Mouse (Mus musculus) gastrocnemius, postnatal 4 days (tissue): Measurements from ENCODE around the gene Syngr2. TPM values are rescaled to one million over a fixed set of nuclear protein-coding genes. Genes with fewer than 3 reads are reported as not detected.
"Not testable (repeated sequence)": the region's sequence is repeated elsewhere in the genome, so short reads cannot be mapped to it uniquely, and the experiment has no call there.

ENCODE experiments used
- DNase-seq, 2 experiments: peaks; one replicate each; pipeline ENCODE4 v3.0.0; 2021 to 2022; ENCODE audit warnings: low spot score in 2 of 2, mixed read lengths in 2 of 2
- total RNA-seq, 2 experiments: library from RNA; stranded (reverse); gene quantifications; 2 replicates each; pipeline ENCODE4 v1.2.3; 2021

Gene Syngr2
- total RNA-seq, 2 experiments from 2014 or later = 87.9 to 88.6 TPM

- DNase-seq = peak; percentile 50 to 82
Measured at GRCm38 (mm10) chr11:117780582-117781111, 28.8 kb upstream of the Syngr2 start.

- DNase-seq = peak in 1 of 2 experiments; percentile 65
Measured at GRCm38 (mm10) chr11:117781199-117781821, 28.2 kb upstream of the Syngr2 start.

- DNase-seq = no peak
Measured at GRCm38 (mm10) chr11:117781993-117782704, 27.3 kb upstream of the Syngr2 start, which contains the start of the genes Tmc8 and Tmc6. Gene Tmc8 (plus strand): TSS chr11:117782076. Gene Tmc6 (minus strand): TSS chr11:117782198.

GRCm38 (mm10) chr11:117782705-117783034 lies 26.8 kb upstream of the Syngr2 start:
- no peak for DNase-seq

GRCm38 (mm10) chr11:117783089-117783488 lies 26.4 kb upstream of the Syngr2 start:
- peak; percentile 49 to 63 for DNase-seq

GRCm38 (mm10) chr11:117783683-117784309 lies 25.7 kb upstream of the Syngr2 start:
- DNase-seq = no peak

GRCm38 (mm10) chr11:117786294-117786693 lies 23.2 kb upstream of the Syngr2 start:
- DNase-seq = peak in 1 of 2 experiments; percentile 50

- not testable (repeated sequence) for DNase-seq
Measured at GRCm38 (mm10) chr11:117788481-117788880, 21.0 kb upstream of the Syngr2 start.

GRCm38 (mm10) chr11:117790286-117790685 lies 19.2 kb upstream of the Syngr2 start:
- peak; percentile 68 to 73 for DNase-seq

GRCm38 (mm10) chr11:117790703-117791440 lies 18.6 kb upstream of the Syngr2 start:
- DNase-seq = no peak

- no peak for DNase-seq
Measured at GRCm38 (mm10) chr11:117791441-117791761, 18.1 kb upstream of the Syngr2 start.

- no peak for DNase-seq
Measured at GRCm38 (mm10) chr11:117792281-117792888, 17.1 kb upstream of the Syngr2 start.

- DNase-seq = no peak
Measured at GRCm38 (mm10) chr11:117794035-117794551, 15.4 kb upstream of the Syngr2 start.

GRCm38 (mm10) chr11:117796954-117797353 lies 12.5 kb upstream of the Syngr2 start:
- DNase-seq = no peak

- no peak for DNase-seq
Measured at GRCm38 (mm10) chr11:117797511-117798159, 11.8 kb upstream of the Syngr2 start, which contains the start of gene 6030468B19Rik. Gene 6030468B19Rik (plus strand): TSS chr11:117797660.

GRCm38 (mm10) chr11:117798160-117798541 lies 11.3 kb upstream of the Syngr2 start:
- no peak for DNase-seq

- no peak for DNase-seq
Measured at GRCm38 (mm10) chr11:117799174-117799573, 10.3 kb upstream of the Syngr2 start.

- DNase-seq = no peak
Measured at GRCm38 (mm10) chr11:117800038-117800437, 9.4 kb upstream of the Syngr2 start.

- no peak for DNase-seq
Measured at GRCm38 (mm10) chr11:117801650-117802049, 7.8 kb upstream of the Syngr2 start.

- DNase-seq = no peak
Measured at GRCm38 (mm10) chr11:117803166-117803688, 6.2 kb upstream of the Syngr2 start.
